Mouse (Mus musculus) mammary gland, adult 2 months (tissue): ENCODE data around the gene Dennd2c. TPM values are rescaled to one million over a fixed set of nuclear protein-coding genes. Genes with fewer than 3 reads are reported as not detected.

ENCODE experiments used
- polyA plus RNA-seq: library from polyadenylated mRNA; depleted of rRNA; stranded (reverse); fragments of >200 nt; gene quantifications from 2 replicates; pipeline ENCODE4 v1.2.3, GENCODE M21; 2012; ENCODE audit warnings: low replicate concordance; rRNA removed

The Dennd2c gene
- polyA plus RNA-seq = 1.1 and 3.1 TPM in 2 replicates

DNA sequence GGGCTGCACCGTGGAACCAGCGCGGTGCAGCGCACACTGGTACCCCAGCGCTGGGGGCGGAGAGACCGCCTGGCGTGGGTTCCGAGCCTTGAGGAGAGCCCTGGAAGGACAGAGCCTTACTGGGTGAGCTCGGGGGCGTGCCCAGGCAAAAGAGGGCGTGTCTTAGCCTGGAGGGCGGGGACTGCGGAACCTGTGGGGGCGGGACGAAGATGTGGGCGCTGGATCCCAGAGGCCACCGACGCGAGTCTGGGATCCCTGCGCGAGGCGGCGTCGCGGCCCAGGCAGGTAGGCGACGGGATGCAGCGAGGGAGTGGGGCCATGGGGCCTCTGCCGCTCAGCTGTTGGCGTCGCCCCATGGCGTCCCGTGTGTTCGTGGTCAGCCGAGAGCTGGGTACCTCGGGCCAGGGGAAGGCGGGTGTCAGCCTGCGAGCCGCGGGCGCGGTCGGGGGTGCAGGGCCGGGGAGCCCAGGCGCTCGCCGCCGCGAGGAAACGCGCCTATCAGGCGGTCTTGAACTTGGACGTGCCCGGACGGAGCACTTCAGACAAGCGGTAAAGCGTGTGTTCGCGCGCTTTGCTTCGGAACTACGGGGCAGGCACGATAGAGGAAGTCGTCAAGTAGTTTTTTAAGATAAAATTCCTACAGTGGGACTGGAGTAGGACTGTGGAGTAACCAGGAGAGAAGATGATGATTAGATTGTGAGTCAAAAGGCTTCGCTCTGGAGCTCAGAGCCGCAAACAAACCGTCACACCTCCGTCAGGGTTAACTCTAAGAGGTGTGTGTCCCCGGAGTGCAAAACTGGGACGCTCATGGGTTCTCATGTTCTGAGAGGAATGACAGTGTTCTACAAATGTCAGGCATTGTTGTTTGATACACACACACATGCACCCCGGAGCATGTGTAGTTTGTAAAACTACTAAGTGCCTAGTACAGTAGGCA lies at the start of gene Dennd2c:
Dennd2c (plus strand) TSS at position 151 of the 937 bp plus-strand sequence.

DNA sequence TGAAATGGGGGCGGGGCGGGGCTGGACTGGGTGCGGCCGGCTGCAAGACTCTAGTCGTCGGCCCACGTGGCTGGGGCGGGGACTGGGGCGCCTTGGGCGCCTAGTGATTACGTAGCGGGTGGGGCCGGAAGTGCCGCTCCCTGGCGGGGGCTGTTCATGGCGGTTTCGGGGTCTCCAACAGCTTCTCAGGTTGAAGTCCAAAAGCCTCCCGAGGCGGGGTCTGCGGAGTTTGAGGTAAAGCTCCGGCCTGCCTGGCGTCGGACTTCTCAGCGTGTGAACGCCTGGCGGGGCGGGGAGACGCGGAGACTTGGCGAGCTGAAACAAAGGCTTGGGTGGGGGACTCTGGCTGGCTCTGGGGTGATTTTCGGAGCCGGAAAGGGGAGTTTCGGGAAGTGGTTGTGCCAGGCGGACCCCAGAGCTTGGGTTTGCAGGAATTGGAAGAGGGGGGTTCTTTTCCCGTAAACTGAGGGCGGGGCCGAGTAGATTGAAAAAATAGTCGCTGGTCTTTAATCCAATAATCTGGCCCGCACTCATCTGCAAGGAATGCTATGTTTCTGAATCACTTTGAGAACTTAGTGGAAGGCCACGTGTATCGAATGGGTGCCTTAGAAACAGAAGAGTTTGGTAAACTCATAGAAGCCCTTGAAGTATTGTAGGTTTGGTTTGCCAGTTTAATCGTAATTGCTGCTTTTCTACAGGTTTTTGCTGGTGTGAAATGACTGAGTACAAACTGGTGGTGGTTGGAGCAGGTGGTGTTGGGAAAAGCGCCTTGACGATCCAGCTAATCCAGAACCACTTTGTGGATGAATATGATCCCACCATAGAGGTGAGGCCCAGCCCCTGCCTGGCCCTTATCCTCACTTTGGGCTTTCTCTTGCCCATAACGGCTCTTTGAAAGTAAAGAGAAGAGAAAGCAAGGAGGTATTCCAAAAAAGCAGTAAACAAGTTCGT lies 43.9 kb upstream of the Dennd2c start, which contains the start of gene Nras:
Nras (plus strand) TSS at position 79 of the 951 bp plus-strand sequence.

DNA sequence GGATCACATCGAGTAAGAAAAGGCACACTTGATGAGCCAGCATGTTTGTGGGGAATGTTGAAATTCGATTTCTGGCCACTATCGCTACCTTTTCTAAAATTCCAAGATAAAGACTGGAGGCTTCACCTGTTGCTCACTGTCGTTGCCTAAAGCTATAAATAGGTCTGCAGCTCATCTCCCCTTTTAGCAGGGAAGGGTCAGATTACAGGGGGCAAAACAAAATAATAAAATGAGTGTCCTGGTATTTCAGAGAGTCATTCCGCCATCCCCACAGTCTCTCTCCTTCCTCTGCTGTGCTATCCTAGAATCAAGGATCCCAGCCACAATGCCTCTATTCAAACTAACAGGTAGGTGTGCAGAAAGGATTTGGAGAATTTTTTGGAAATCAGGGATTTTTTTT lies 28.6 kb upstream of the Dennd2c start, which contains the start of gene Ampd1:
Ampd1 (plus strand) TSS at position 244 of the 400 bp plus-strand sequence.

DNA sequence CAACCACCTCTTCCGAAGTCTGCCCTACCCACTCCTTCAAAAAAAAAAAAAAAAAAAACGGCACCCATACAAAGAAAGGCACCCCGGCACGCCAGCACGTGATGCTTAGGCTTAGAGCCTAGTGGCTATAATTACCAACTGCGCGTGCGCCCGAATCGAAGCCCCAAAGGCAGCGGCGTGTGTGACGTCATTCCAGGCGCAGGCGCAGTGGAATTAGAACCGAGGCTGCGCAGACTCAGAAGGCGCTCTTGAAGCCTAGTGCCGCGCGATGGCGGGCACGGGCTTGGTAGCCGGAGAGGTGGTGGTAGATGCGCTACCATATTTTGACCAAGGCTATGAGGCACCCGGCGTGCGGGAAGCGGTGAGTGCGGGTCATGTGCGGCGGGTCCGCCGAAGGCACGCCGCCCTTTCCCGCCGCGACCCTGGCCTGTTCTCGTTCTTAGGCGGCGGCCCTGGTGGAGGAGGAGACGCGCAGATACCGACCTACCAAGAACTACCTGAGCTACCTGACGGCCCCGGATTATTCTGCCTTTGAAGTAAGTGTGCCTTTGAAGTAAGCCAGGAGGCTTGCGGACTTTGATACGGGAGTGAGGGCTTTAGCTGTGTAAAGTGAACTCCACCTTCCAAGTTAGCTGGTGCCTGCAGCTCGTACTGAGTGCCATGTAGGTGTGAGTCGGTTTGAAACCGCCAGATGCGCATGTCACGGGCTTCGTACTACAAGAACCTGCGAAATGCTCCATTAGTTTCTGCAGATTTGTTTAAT lies 69.3 kb downstream of the Dennd2c start, which contains the start of gene Bcas2:
Bcas2 (plus strand) TSS at position 151 of the 763 bp plus-strand sequence.

Other genes with a start within 250 kb of the Dennd2c start
- not detected in 2 replicates for gene Sycp1, start 166.5 kb upstream of the Dennd2c start, polyA plus RNA-seq
- gene Nr1h5, start 138.5 kb upstream of the Dennd2c start, polyA plus RNA-seq = not detected in 2 replicates
- gene Sike1, start 106.9 kb upstream of the Dennd2c start, polyA plus RNA-seq = 17.6 and 27.7 TPM in 2 replicates
- 18.7 and 55.8 TPM in 2 replicates for gene Csde1, start 82.2 kb upstream of the Dennd2c start, polyA plus RNA-seq
- gene Nras, start 44.3 kb upstream of the Dennd2c start, polyA plus RNA-seq = 12.0 and 29.8 TPM in 2 replicates
- gene Ampd1, start 28.6 kb upstream of the Dennd2c start, polyA plus RNA-seq = 1.1 and 210 TPM in 2 replicates
- 17.3 and 21.6 TPM in 2 replicates for gene Bcas2, start 69.1 kb downstream of the Dennd2c start, polyA plus RNA-seq
- 8.7 and 16.7 TPM in 2 replicates for gene Trim33, start 176.7 kb downstream of the Dennd2c start, polyA plus RNA-seq